Mouse (Mus musculus): ENCODE data around the gene Gm20388. TPM values are rescaled to one million over a fixed set of nuclear protein-coding genes. Genes with fewer than 3 reads are reported as not detected.

The Gm20388 gene
- polyA plus RNA-seq, 1 experiment from 2014 or later = not detected

DNA sequence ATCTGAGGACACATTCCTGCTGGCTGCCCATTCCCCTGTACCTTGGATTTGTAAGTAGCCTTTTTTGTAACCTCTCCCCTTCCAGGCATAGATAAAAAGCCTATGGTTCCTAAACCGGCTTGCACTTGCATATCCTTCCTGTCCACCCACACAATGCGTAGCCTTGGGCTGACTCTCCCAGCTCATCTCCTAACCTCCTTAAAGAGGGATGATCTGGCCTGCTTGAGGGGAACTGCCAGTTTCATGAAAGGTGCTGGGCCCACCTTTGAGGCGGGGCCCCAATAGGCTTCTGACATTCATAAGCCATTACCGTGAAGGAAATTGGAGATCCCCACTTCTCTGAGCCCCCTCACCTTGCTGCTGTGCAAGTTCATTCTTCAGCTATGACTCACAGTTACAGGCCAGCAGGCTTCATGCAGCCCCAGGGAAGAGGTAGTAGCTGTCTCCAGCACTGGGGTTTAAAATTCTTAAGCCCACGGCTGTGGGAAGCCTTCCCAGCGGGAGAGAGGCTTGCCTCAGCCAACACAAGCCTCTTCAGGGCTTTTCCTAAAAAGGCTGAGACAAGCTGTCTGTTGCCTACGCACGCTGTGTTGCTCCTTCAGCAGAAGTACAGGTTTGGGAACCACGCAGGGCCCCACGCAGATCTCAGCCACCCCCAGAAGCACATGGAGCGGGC is 2551.0 kb downstream of the Gm20388 start:
- H3K27ac ChIP-seq (replicated peaks) = no peak overlapping the region
- 62% methylated on average over 11 of the region's 11 CpGs for WGBS

DNA sequence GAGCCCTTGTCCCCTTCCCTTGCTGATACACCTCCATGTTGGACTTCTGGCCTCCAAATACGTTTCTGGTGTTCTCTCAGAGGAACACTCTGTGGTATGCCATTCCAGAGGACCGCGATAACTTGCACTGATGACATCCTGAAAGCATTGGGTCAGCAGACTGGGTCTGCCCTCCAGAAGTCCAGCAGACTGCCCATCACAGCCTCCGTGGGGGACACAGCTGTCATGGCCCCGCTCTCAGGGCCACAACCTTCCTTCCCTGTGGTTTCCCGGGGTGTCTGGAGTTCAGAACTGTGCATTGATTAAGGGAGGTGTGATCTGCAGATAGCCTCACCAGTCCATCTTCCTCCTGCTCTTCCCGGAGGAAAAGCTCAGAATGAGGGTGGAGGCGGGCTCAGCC is 2551.9 kb downstream of the Gm20388 start:
- Histone ChIP-seq H3K4me3 (no peak overlapping the region), H3K27me3 (replicated peaks) (peaks cover 50% of the 10 kb centered on the region), H3K9ac (no peak overlapping the region), H3K4me1 (peaks cover 63% of the 10 kb centered on the region), H3K36me3 (peaks cover 25% of the 10 kb centered on the region), H3K27ac (replicated peaks) (no peak overlapping the region), H3K9me3 (no peaks in the 10 kb centered on the region), H3K4me2 (no peak overlapping the region)
- no peak for ATAC-seq (ENCODE audit: extremely low read depth, insufficient number of reproducible peaks, low FRiP score, low TSS enrichment)
- 60% methylated on average over 8 of the region's 8 CpGs for whole genome bisulfite sequencing

More for the DNA sequence above, 2551.0 kb downstream of the Gm20388 start:
- H3K4me1 ChIP-seq = peaks cover 69% of the 10 kb centered on the region
- no peak for ATAC-seq (ENCODE audit: extremely low read depth, insufficient number of reproducible peaks, low FRiP score, low TSS enrichment)
- H3K9ac ChIP-seq = 0 out of 2 replicates have a peak overlapping the region, but pooled peaks have one; percentile 21
- peaks cover 59% of the 10 kb centered on the region for H3K27me3 ChIP-seq (replicated peaks)
- no peak overlapping the region for H3K4me3 ChIP-seq
- no peaks in the 10 kb centered on the region for H3K9me3 ChIP-seq
- peaks cover 16% of the 10 kb centered on the region for H3K36me3 ChIP-seq
- no peak overlapping the region for H3K4me2 ChIP-seq

DNA sequence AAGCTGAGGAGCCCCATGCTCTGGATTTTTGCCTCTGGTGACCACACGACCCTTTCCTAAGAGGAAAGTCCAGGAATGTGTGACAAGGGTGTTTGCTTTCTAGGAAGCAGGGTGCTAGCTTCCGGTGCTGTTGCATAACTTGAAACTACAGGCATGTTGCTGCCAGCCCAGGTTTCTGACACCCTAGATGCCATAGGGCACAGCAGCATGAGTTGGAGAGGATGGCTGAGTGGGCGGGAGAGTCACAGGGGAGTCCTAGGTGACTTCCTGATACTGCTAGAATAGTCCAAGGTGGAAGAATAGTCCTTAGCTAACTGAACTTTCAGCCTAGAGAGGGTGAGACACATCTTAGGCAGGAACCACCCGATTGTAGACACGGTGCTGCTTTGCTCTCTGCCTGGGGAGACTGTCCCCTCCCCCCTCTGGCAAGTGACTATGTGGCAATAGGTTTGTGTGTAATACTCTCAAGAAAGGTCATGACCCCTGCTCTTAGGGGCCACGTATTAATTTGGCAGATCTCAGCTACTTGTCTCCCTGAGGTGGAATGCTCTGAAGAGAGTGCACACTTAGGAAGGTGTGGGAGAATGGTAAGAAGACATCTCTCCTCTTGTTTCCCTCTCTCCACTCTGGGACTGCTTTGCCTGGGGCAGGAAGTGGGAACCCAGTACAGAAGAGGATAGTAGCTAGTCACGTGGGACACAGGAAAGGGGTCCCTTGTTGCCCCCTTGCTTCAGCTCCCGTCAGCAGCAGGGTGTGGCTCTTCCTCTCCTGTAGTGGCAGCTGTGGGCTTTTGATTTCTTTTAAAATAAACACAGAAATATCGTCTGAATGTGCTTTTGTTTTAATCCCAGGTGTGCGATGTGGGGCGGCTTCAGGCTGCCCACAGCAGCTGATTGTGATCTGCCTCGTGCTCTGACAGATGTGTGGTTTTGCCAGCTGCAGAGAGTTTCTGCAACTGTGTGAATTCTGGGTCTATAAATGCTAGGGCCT is 2553.3 kb downstream of the Gm20388 start:
- Histone ChIP-seq H3K4me3 (no peak overlapping the region), H3K9ac (peak overlapping the region; percentile 50; the same call in 1 of the 2 replicates), H3K4me1 (peaks cover 60% of the 10 kb centered on the region), H3K27ac (replicated peaks) (no peak overlapping the region), H3K4me2 (no peak overlapping the region), H3K36me3 (peaks cover 40% of the 10 kb centered on the region), H3K27me3 (replicated peaks) (peaks cover 35% of the 10 kb centered on the region), H3K9me3 (no peaks in the 10 kb centered on the region)
- ATAC-seq (ENCODE audit: extremely low read depth, insufficient number of reproducible peaks, low FRiP score, low TSS enrichment) = no peak
- WGBS = 41% methylated on average over 12 of the region's 12 CpGs

DNA sequence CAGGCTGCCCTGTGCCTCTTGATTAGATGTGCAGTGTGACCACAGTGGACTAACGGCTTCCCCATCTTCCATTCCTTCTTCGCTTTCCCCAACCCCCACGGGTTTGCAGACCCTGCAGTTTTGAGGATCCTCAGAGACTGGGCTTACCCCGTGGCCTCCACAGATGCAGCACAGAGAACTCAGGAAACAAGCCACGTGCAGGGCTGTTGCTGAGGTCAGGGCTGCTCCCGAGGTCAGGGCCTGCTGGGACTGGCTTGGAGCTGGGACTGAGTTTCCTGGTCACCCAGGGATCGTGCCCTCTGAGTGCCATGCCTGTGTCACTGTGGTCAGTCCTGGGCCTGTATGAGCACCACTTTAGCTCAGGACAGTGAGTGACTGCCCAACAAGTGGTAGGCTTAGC is 2554.3 kb downstream of the Gm20388 start:
- ATAC-seq (ENCODE audit: extremely low read depth, insufficient number of reproducible peaks, low FRiP score, low TSS enrichment) = no peak
- H3K4me1 ChIP-seq = peaks cover 52% of the 10 kb centered on the region
- H3K9ac ChIP-seq = no peak overlapping the region
- H3K9me3 ChIP-seq = no peaks in the 10 kb centered on the region
- WGBS = 59% methylated on average over 7 of the region's 7 CpGs
- H3K4me3 ChIP-seq = no peak overlapping the region
- no peak overlapping the region for H3K27ac ChIP-seq (replicated peaks)
- peaks cover 50% of the 10 kb centered on the region for H3K36me3 ChIP-seq
- H3K27me3 ChIP-seq (replicated peaks) = peaks cover 26% of the 10 kb centered on the region
- H3K4me2 ChIP-seq = no peak overlapping the region

DNA sequence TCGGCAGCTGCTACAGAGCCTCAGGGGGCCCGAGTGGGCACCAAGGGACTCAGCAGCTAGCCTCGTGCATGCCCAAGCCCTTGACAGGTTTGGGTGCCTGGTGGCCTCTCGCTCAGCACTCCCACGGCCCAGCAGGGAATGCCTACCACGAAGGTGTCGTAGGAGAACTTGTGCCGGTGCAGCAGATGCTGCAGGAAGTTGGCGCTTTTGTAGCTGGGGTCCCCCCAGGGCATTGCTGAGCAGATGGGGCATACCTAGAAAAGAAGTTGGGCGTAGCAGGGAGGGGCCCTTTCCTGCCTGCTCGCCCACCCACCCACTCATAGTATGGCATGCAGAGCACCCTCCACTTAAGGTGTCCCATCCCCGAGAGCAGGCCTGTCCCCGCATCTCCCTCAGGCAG is 2557.2 kb downstream of the Gm20388 start:
- no peak overlapping the region for H3K4me2 ChIP-seq
- 89% methylated on average over 13 of the region's 13 CpGs for WGBS
- peaks cover 25% of the 10 kb centered on the region for H3K4me1 ChIP-seq
- H3K4me3 ChIP-seq = no peak overlapping the region
- ATAC-seq (ENCODE audit: extremely low read depth, insufficient number of reproducible peaks, low FRiP score, low TSS enrichment) = no peak
- peaks cover 73% of the 10 kb centered on the region for H3K36me3 ChIP-seq
- H3K27ac ChIP-seq (replicated peaks) = no peak overlapping the region
- no peaks in the 10 kb centered on the region for H3K9me3 ChIP-seq
- no peaks in the 10 kb centered on the region for H3K27me3 ChIP-seq (replicated peaks)
- no peak overlapping the region for H3K9ac ChIP-seq

DNA sequence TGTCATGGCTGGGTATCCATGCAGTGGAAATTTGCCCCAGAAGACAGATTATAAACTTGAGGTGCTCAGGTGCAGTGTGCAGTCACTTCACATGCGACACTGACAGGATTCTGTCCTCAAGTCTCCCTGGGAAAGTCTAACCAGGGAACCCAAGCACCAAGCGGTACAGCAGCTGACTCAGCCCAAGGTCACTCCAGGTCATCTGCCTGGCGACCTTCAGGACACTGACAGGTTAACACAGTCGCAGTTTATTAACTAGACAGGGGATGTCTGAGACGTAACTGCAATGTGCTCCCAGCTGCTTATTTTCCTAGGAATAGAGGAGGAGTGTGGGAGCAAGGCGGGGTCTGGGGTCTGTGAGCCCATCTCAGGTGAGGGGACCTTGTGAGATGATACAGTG is 2558.8 kb downstream of the Gm20388 start:
- Histone ChIP-seq H3K4me3 (no peak overlapping the region), H3K27me3 (replicated peaks) (no peaks in the 10 kb centered on the region), H3K9me3 (no peaks in the 10 kb centered on the region), H3K4me2 (no peak overlapping the region), H3K4me1 (peaks cover 16% of the 10 kb centered on the region), H3K9ac (no peak overlapping the region), H3K27ac (replicated peaks) (no peak overlapping the region), H3K36me3 (peaks cover 87% of the 10 kb centered on the region)
- ATAC-seq (ENCODE audit: extremely low read depth, insufficient number of reproducible peaks, low FRiP score, low TSS enrichment) = no peak
- WGBS = 58% methylated on average over 6 of the region's 6 CpGs

DNA sequence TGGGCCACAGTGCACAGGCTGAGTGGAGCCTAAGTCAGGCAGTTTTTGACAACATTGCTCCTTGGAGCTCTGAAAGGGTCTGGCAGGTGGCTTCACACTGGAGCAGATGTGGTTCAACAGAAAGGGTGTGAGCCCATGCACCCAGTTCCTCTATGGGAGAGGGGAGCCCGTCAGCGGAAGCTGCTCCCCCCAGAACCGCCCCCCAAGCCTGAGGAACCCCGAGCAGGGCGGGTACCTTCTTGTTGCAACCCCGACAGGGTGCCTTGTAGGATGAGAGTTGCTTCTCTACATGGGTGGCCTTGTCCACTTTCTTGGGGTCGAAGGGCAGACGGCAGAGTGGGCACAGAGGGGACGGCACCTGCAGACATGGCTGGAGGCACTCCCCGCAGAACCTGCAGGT is 2559.3 kb downstream of the Gm20388 start:
- Histone ChIP-seq H3K36me3 (peaks cover 87% of the 10 kb centered on the region), H3K27me3 (replicated peaks) (no peaks in the 10 kb centered on the region), H3K4me1 (peaks cover 16% of the 10 kb centered on the region), H3K9ac (no peak overlapping the region), H3K27ac (replicated peaks) (no peak overlapping the region), H3K9me3 (no peaks in the 10 kb centered on the region), H3K4me3 (no peak overlapping the region), H3K4me2 (no peak overlapping the region)
- WGBS = 87% methylated on average over 10 of the region's 10 CpGs
- no peak for ATAC-seq (ENCODE audit: extremely low read depth, insufficient number of reproducible peaks, low FRiP score, low TSS enrichment)

DNA sequence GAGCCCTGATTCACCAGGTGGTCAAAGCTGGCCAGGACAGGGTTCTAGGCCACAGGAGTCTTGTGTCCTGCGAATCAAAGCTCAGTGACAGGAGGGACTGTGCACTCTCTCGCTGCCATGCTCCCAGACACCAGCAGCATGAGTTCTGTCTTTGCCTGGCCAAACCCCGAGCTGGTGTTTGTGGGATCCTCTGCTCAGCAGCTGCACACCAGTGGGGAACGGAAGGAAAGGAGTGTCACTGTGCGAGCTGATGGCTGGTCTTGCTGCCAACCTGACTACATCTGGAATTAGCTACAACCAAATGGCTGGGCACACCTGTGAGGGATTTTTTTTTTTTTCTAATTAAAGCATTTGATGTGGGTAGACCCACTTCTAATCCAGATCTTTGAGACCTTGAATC is 2560.1 kb downstream of the Gm20388 start:
- Histone ChIP-seq H3K36me3 (peaks cover 80% of the 10 kb centered on the region), H3K4me2 (no peak overlapping the region)

DNA sequence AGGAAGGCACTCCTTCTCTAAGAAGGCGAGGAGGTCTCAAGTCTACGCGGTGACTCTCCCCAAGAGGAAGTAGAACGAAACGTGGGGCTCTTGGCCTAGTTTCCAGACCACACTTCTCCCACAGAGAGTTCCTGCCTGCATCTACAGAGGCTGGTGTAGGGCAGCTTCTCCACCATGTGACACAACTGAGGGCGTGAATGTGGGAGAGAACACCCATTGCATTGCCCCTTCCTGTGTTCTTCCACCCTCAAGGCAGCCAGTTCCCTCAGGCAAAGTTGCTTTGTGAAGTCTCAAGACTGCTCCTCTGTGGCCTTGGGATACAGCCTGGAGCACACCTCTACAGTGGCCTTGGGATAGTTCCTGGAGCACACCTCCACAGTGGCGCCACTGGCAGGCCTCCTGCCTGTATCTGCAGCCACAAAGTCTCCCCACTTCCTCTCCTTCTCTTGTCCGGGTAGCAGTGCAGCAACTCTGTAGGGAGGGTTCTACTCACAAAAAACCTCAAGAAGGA is 2563.3 kb downstream of the Gm20388 start:
- Histone ChIP-seq H3K36me3 (peaks cover 63% of the 10 kb centered on the region), H3K4me2 (peak overlapping the region; percentile 92), H3K27me3 (replicated peaks) (no peaks in the 10 kb centered on the region), H3K27ac (replicated peaks) (0 out of 2 replicates have a peak overlapping the region, but pooled peaks have one; percentile 90), H3K9ac (peak overlapping the region; percentile 98), H3K9me3 (no peaks in the 10 kb centered on the region), H3K4me3 (peak overlapping the region; percentile 99; the same call in 1 of the 2 replicates), H3K4me1 (peaks cover 25% of the 10 kb centered on the region)
- no peak for ATAC-seq (ENCODE audit: extremely low read depth, insufficient number of reproducible peaks, low FRiP score, low TSS enrichment)
- WGBS = 79% methylated on average over 8 of the region's 8 CpGs

More for the DNA sequence above, 2560.1 kb downstream of the Gm20388 start:
- H3K27ac ChIP-seq (replicated peaks) = no peak overlapping the region
- no peaks in the 10 kb centered on the region for H3K27me3 ChIP-seq (replicated peaks)
- H3K4me1 ChIP-seq = peaks cover 16% of the 10 kb centered on the region
- no peak overlapping the region for H3K9ac ChIP-seq
- ATAC-seq (ENCODE audit: extremely low read depth, insufficient number of reproducible peaks, low FRiP score, low TSS enrichment) = no peak
- H3K4me3 ChIP-seq = no peak overlapping the region
- 81% methylated on average over 5 of the region's 5 CpGs for WGBS
- no peaks in the 10 kb centered on the region for H3K9me3 ChIP-seq

DNA sequence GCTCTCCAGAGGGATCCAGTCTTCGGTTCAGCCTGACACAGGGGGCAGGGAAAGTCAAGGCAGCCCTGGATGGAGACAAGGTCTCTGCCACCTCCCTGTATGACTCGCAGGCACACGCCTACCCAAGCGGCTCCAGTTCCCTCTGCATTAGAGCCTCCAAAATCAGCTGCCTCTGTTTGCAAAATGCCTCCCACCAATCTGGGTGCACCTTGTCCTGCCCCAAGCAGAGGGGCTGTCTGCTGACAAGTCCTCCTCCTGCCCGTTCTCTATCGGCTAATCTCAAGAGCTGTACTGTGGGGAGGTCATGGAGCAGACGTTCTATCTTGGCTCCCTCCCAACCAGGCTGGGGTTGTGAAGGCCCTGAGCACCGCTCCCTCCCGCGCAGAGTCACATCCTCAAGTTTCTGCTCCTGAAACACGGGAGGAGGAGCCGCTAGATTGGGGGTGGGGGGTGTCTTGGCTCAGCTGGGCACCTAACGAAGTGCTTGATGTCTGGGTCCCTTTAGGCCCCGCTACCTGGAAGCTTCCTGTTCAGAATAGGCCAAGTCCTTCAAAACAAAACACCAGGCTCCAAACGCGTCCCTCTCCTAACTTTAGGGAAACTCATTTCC is 2564.4 kb downstream of the Gm20388 start:
- 4% methylated on average over 16 of the region's 16 CpGs for WGBS
- Histone ChIP-seq H3K9me3 (no peaks in the 10 kb centered on the region), H3K4me2 (peak overlapping the region; percentile 92), H3K27ac (replicated peaks) (peak overlapping the region; percentile 90), H3K4me1 (peaks cover 25% of the 10 kb centered on the region), H3K27me3 (replicated peaks) (no peaks in the 10 kb centered on the region), H3K36me3 (peaks cover 63% of the 10 kb centered on the region), H3K4me3 (peak overlapping the region; percentile 99), H3K9ac (peak overlapping the region; percentile 98)
- ATAC-seq (ENCODE audit: extremely low read depth, insufficient number of reproducible peaks, low FRiP score, low TSS enrichment) = no peak

Data from heart, embryonic 13.5 days (tissue).